Mouse (Mus musculus): Measurements from ENCODE around the gene Zfp423. TPM values are rescaled to one million over a fixed set of nuclear protein-coding genes. Genes with fewer than 3 reads are reported as not detected.

Gene Zfp423
- polyA plus RNA-seq, 1 experiment = 2.8 TPM

- no peak overlapping the region for H3K27ac ChIP-seq (ENCODE audit: insufficient read depth, low read length)
- H3K4me3 ChIP-seq (ENCODE audit: insufficient read depth, low read length) = no peak overlapping the region
- 0 out of 2 replicates have a peak, but pooled peaks cover 7% of the 10 kb centered on the region for H3K4me1 ChIP-seq (ENCODE audit: control insufficient read depth, insufficient read depth, low read length)
- TF ChIP-seq CTCF (IDR thresholded peaks at IDR 0.05; ENCODE audit: borderline replicate concordance, insufficient read depth, low read length) = no peak
- no peak for TF ChIP-seq POLR2A (IDR thresholded peaks at IDR 0.05; ENCODE audit: low read depth, low read length)
Measured at GRCm38 (mm10) chr8:87822175-87822574, 137.2 kb downstream of the Zfp423 start.

GRCm38 (mm10) chr8:87821655-87822054 lies 137.7 kb downstream of the Zfp423 start:
- no peak overlapping the region for H3K4me3 ChIP-seq (ENCODE audit: insufficient read depth, low read length)
- TF ChIP-seq POLR2A (IDR thresholded peaks at IDR 0.05; ENCODE audit: low read depth, low read length) (no peak), CTCF (IDR thresholded peaks at IDR 0.05; ENCODE audit: borderline replicate concordance, insufficient read depth, low read length) (no peak)
- no peak overlapping the region for H3K27ac ChIP-seq (ENCODE audit: insufficient read depth, low read length)
- 0 out of 2 replicates have a peak, but pooled peaks cover 7% of the 10 kb centered on the region for H3K4me1 ChIP-seq (ENCODE audit: control insufficient read depth, insufficient read depth, low read length)

- no peak overlapping the region for H3K27ac ChIP-seq (ENCODE audit: insufficient read depth, low read length)
- H3K4me1 ChIP-seq (ENCODE audit: control insufficient read depth, insufficient read depth, low read length) = 0 out of 2 replicates have a peak, but pooled peaks cover 7% of the 10 kb centered on the region
- H3K4me3 ChIP-seq (ENCODE audit: insufficient read depth, low read length) = no peak overlapping the region
- TF ChIP-seq CTCF (IDR thresholded peaks at IDR 0.05; ENCODE audit: borderline replicate concordance, insufficient read depth, low read length) = no peak
- TF ChIP-seq POLR2A (IDR thresholded peaks at IDR 0.05; ENCODE audit: low read depth, low read length) = no peak
Measured at GRCm38 (mm10) chr8:87819263-87819662, 140.1 kb downstream of the Zfp423 start.

- Histone ChIP-seq H3K4me1 (ENCODE audit: control insufficient read depth, insufficient read depth, low read length) (0 out of 2 replicates have a peak, but pooled peaks cover 7% of the 10 kb centered on the region), H3K4me3 (ENCODE audit: insufficient read depth, low read length) (no peak overlapping the region), H3K27ac (ENCODE audit: insufficient read depth, low read length) (no peak overlapping the region)
- TF ChIP-seq CTCF (IDR thresholded peaks at IDR 0.05; ENCODE audit: borderline replicate concordance, insufficient read depth, low read length) = no peak
- no peak for TF ChIP-seq POLR2A (IDR thresholded peaks at IDR 0.05; ENCODE audit: low read depth, low read length)
Measured at GRCm38 (mm10) chr8:87818506-87818905, 140.9 kb downstream of the Zfp423 start.

DNA sequence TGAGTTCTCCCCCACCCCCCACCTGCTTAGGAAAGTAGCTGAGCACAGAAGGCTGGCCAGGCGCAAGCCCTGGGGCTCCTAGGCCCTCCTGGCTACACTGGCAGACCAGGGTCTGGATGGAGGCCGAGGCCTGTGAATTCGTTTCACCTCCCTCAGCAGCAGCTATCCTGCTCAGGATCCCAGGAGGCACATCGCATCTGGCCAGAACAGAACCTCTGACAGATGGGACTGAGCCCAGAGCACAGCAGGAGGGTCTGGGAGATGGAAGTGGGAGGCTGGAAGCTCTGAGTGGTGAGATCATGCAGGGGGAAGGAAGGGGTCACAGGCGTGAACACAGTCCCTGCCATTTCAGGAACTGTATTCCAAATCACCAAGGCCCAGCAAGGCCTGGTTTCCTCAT lies 143.3 kb downstream of the Zfp423 start:
- TF ChIP-seq POLR2A (IDR thresholded peaks at IDR 0.05; ENCODE audit: low read depth, low read length) = no peak
- no peak for TF ChIP-seq CTCF (IDR thresholded peaks at IDR 0.05; ENCODE audit: borderline replicate concordance, insufficient read depth, low read length)
- 0 out of 2 replicates have a peak, but pooled peaks cover 3% of the 10 kb centered on the region for H3K4me1 ChIP-seq (ENCODE audit: control insufficient read depth, insufficient read depth, low read length)
- H3K4me3 ChIP-seq (ENCODE audit: insufficient read depth, low read length) = no peak overlapping the region
- H3K27ac ChIP-seq (ENCODE audit: insufficient read depth, low read length) = no peak overlapping the region

- H3K4me1 ChIP-seq (ENCODE audit: control insufficient read depth, insufficient read depth, low read length) = 0 out of 2 replicates have a peak, but pooled peaks cover 3% of the 10 kb centered on the region
- no peak for TF ChIP-seq CTCF (IDR thresholded peaks at IDR 0.05; ENCODE audit: borderline replicate concordance, insufficient read depth, low read length)
- no peak for TF ChIP-seq POLR2A (IDR thresholded peaks at IDR 0.05; ENCODE audit: low read depth, low read length)
- H3K27ac ChIP-seq (ENCODE audit: insufficient read depth, low read length) = no peak overlapping the region
- no peak overlapping the region for H3K4me3 ChIP-seq (ENCODE audit: insufficient read depth, low read length)
Measured at GRCm38 (mm10) chr8:87812661-87813060, 146.7 kb downstream of the Zfp423 start.

- TF ChIP-seq CTCF (IDR thresholded peaks at IDR 0.05; ENCODE audit: borderline replicate concordance, insufficient read depth, low read length) (no peak), POLR2A (IDR thresholded peaks at IDR 0.05; ENCODE audit: low read depth, low read length) (no peak)
- H3K4me1 ChIP-seq (ENCODE audit: control insufficient read depth, insufficient read depth, low read length) = no peaks in the 10 kb centered on the region
- no peak overlapping the region for H3K4me3 ChIP-seq (ENCODE audit: insufficient read depth, low read length)
- no peak overlapping the region for H3K27ac ChIP-seq (ENCODE audit: insufficient read depth, low read length)
Measured at GRCm38 (mm10) chr8:87812069-87812449, 147.3 kb downstream of the Zfp423 start.

- H3K4me1 ChIP-seq (ENCODE audit: control insufficient read depth, insufficient read depth, low read length) = no peaks in the 10 kb centered on the region
- no peak overlapping the region for H3K27ac ChIP-seq (ENCODE audit: insufficient read depth, low read length)
- no peak overlapping the region for H3K4me3 ChIP-seq (ENCODE audit: insufficient read depth, low read length)
- TF ChIP-seq POLR2A (IDR thresholded peaks at IDR 0.05; ENCODE audit: low read depth, low read length) (no peak), CTCF (IDR thresholded peaks at IDR 0.05; ENCODE audit: borderline replicate concordance, insufficient read depth, low read length) (no peak)
Measured at GRCm38 (mm10) chr8:87811399-87812068, 147.9 kb downstream of the Zfp423 start.

GRCm38 (mm10) chr8:87810771-87811170 lies 148.6 kb downstream of the Zfp423 start:
- Histone ChIP-seq H3K27ac (ENCODE audit: insufficient read depth, low read length) (no peak overlapping the region), H3K4me1 (ENCODE audit: control insufficient read depth, insufficient read depth, low read length) (no peaks in the 10 kb centered on the region), H3K4me3 (ENCODE audit: insufficient read depth, low read length) (no peak overlapping the region)
- no peak for TF ChIP-seq CTCF (IDR thresholded peaks at IDR 0.05; ENCODE audit: borderline replicate concordance, insufficient read depth, low read length)
- TF ChIP-seq POLR2A (IDR thresholded peaks at IDR 0.05; ENCODE audit: low read depth, low read length) = no peak

GRCm38 (mm10) chr8:87804327-87804900 lies 155.0 kb downstream of the Zfp423 start:
- no peak overlapping the region for H3K27ac ChIP-seq (ENCODE audit: insufficient read depth, low read length)
- H3K4me3 ChIP-seq (ENCODE audit: insufficient read depth, low read length) = no peak overlapping the region
- TF ChIP-seq CTCF (IDR thresholded peaks at IDR 0.05; ENCODE audit: borderline replicate concordance, insufficient read depth, low read length) = no peak
- no peak for TF ChIP-seq POLR2A (IDR thresholded peaks at IDR 0.05; ENCODE audit: low read depth, low read length)
- no peaks in the 10 kb centered on the region for H3K4me1 ChIP-seq (ENCODE audit: control insufficient read depth, insufficient read depth, low read length)
